8 mouse cellular contexts compared by ENCODE assay signal in genomic region chr6:83165607-83166242, GRCm38 (mm10). TPM values are rescaled to one million over a fixed set of nuclear protein-coding genes. Genes with fewer than 3 reads are reported as not detected.
A peak's percentile ranks its signal among the peaks of the same experiment; 100 is the strongest.
DNase-seq lines count a peak whose midpoint lies in the region; ATAC-seq and TF ChIP-seq lines count a peak whose summit lies in the region.

TSS of gene Dctn1 (plus strand) at chr6:83165920.

- peaks cover 21% of the 10 kb centered on the region for H3K27me3 ChIP-seq in heart, embryonic 11.5 days (ENCODE audit: control insufficient read depth, insufficient read depth, low read length)
- peaks cover 19% of the 10 kb centered on the region for H3K27me3 ChIP-seq in kidney, embryonic 16.5 days (ENCODE audit: insufficient read depth, low read length)
- H3K27me3 ChIP-seq in liver, adult 2 months (ENCODE audit: control insufficient read depth, insufficient read depth, low read length): no peaks in the 10 kb centered on the region
- peaks cover 12% of the 10 kb centered on the region for H3K27me3 ChIP-seq in myocyte (ENCODE audit: control insufficient read depth, insufficient read depth, insufficient read length)
- H3K27me3 ChIP-seq in splenic B cell, adult 2 months (ENCODE audit: control insufficient read depth, insufficient read depth, low read length, poor library complexity, severe bottlenecking): 0 out of 2 replicates have a peak, but pooled peaks cover 6% of the 10 kb centered on the region

- peak within 1 kb of the TSS; percentile 35 for H3ac ChIP-seq in myocyte (ENCODE audit: control insufficient read depth, insufficient read length)

- TF ChIP-seq CTCF in liver, adult 2 months (IDR thresholded peaks at IDR 0.05; ENCODE audit: low read depth, low read length): peak; percentile 76

- H3K36me3 ChIP-seq in heart, embryonic 11.5 days (ENCODE audit: control insufficient read depth, insufficient read depth, low read length): no peaks in the 10 kb centered on the region
- no peaks in the 10 kb centered on the region for H3K36me3 ChIP-seq in kidney, embryonic 16.5 days (ENCODE audit: insufficient read depth, low read length)
- no peaks in the 10 kb centered on the region for H3K36me3 ChIP-seq in liver, adult 2 months (ENCODE audit: control insufficient read depth, insufficient read depth, low read length)
- H3K36me3 ChIP-seq in myocyte (ENCODE audit: control insufficient read depth, insufficient read depth): no peaks in the 10 kb centered on the region
- H3K36me3 ChIP-seq in splenic B cell, adult 2 months (ENCODE audit: control insufficient read depth, insufficient read depth, low read length, poor library complexity, severe bottlenecking): no peaks in the 10 kb centered on the region

- ATAC-seq in erythroblast, adult 5-6 weeks (replicated peaks; ENCODE audit: low FRiP score, poor library complexity, severe bottlenecking): peak; percentile 92
- peak; percentile 81 for ATAC-seq in heart, embryonic 11.5 days (replicated peaks; ENCODE audit: insufficient number of reproducible peaks, low FRiP score, low TSS enrichment)
- peak; percentile 82 for ATAC-seq in kidney, embryonic 16.5 days (ENCODE audit: low FRiP score, low TSS enrichment)

- H3K79me2 ChIP-seq in liver, adult 2 months (ENCODE audit: control insufficient read depth, insufficient read depth, low read length): peaks cover 18% of the 10 kb centered on the region
- peaks cover 43% of the 10 kb centered on the region for H3K79me2 ChIP-seq in myocyte (ENCODE audit: control insufficient read depth, insufficient read depth)

- H3K4me2 ChIP-seq in heart, embryonic 11.5 days: peak within 1 kb of the TSS; percentile 71
- peak within 1 kb of the TSS; percentile 80 for H3K4me2 ChIP-seq in kidney, embryonic 16.5 days (replicated peaks; ENCODE audit: low read depth, low read length)
- H3K4me2 ChIP-seq in myocyte (ENCODE audit: low read depth): peak within 1 kb of the TSS; percentile 94

- peak within 1 kb of the TSS; percentile 91 for H3K9ac ChIP-seq in heart, embryonic 11.5 days (ENCODE audit: low read depth, low read length)
- peak within 1 kb of the TSS; percentile 93 for H3K9ac ChIP-seq in kidney, embryonic 16.5 days (replicated peaks; ENCODE audit: low read length)
- peak within 1 kb of the TSS; percentile 89 for H3K9ac ChIP-seq in liver, adult 2 months (ENCODE audit: low read depth, low read length)

- peak; percentile 94 to 95 for DNase-seq in B cell, adult 2 months
- DNase-seq in brain, adult 2 months (ENCODE audit: low read depth, low spot score): peak; percentile 98
- DNase-seq in liver, adult 2 months (ENCODE audit: extremely low read depth, low read depth, low spot score): peak; percentile 84
- peak; percentile 96 for DNase-seq in splenic B cell, adult 2 months (ENCODE audit: low read depth, low spot score)

- H3K27ac ChIP-seq in heart, embryonic 11.5 days (ENCODE audit: low read depth, low read length): peak within 1 kb of the TSS; percentile 86
- peak within 1 kb of the TSS; percentile 84 for H3K27ac ChIP-seq in kidney, embryonic 16.5 days (ENCODE audit: low read length)
- peak within 1 kb of the TSS; percentile 86 for H3K27ac ChIP-seq in liver, adult 2 months (replicated peaks; ENCODE audit: insufficient read depth, low read depth, low read length)

- H3K4me1 ChIP-seq in heart, embryonic 11.5 days (ENCODE audit: control insufficient read depth, insufficient read depth, low read length): peaks cover 20% of the 10 kb centered on the region
- H3K4me1 ChIP-seq in kidney, embryonic 16.5 days (ENCODE audit: insufficient read depth, low read length): peaks cover 37% of the 10 kb centered on the region
- H3K4me1 ChIP-seq in liver, adult 2 months (ENCODE audit: control insufficient read depth, insufficient read depth, low read length): peaks cover 5% of the 10 kb centered on the region; the same call in 1 of the 2 replicates

- H3K4me3 ChIP-seq in heart, embryonic 11.5 days (ENCODE audit: low read depth, low read length): peak within 1 kb of the TSS; percentile 90
- H3K4me3 ChIP-seq in kidney, embryonic 16.5 days (ENCODE audit: low read length): peak within 1 kb of the TSS; percentile 89
- H3K4me3 ChIP-seq in liver, adult 2 months (ENCODE audit: insufficient read depth, low read depth, low read length): peak within 1 kb of the TSS; percentile 84
- H3K4me3 ChIP-seq in myocyte: peak within 1 kb of the TSS; percentile 78

- WGBS in heart, embryonic 11.5 days (ENCODE audit: insufficient replicate concordance): under 1% methylated on average over 55 of the region's 58 CpGs
- under 1% methylated on average over 49 of the region's 58 CpGs for WGBS in kidney, embryonic 16.5 days
- WGBS in liver, adult 2 months: under 1% methylated on average over 58 of the region's 58 CpGs

- H3K9me3 ChIP-seq in heart, embryonic 11.5 days (replicated peaks; ENCODE audit: control insufficient read depth, low read length): no peaks in the 10 kb centered on the region
- H3K9me3 ChIP-seq in kidney, embryonic 16.5 days (ENCODE audit: low read length): no peaks in the 10 kb centered on the region

- peak; percentile 62; the same call in 1 of the 2 replicates for TF ChIP-seq POLR2A in liver, adult 2 months (IDR thresholded peaks at IDR 0.05; ENCODE audit: extremely low read depth, insufficient read depth, low read length)
- TF ChIP-seq POLR2A in myocyte (IDR thresholded peaks at IDR 0.05; ENCODE audit: insufficient read length, low read depth): peak; percentile 79

TF ChIP-seq in myocyte, 11 proteins besides CTCF, POLR2A, EP300 and RAD21:
- TF ChIP-seq POLR2AphosphoS2 (IDR thresholded peaks at IDR 0.05; ENCODE audit: insufficient read length, low read depth) (peak; percentile 64), SRF (IDR thresholded peaks at IDR 0.05; ENCODE audit: control insufficient read depth, insufficient read length, low read depth) (no peak), USF1 (IDR thresholded peaks at IDR 0.05; ENCODE audit: low read depth) (no peak), E2F4 (IDR thresholded peaks at IDR 0.05; ENCODE audit: insufficient read depth) (no peak), REST (IDR thresholded peaks at IDR 0.05; ENCODE audit: insufficient read depth, insufficient read length) (no peak), CEBPB (IDR thresholded peaks at IDR 0.05; ENCODE audit: insufficient read depth, poor library complexity, severe bottlenecking) (no peak), MAX (IDR thresholded peaks at IDR 0.05; ENCODE audit: low read depth) (peak; percentile 99), TCF12 (IDR thresholded peaks at IDR 0.05; ENCODE audit: insufficient read depth, poor library complexity, severe bottlenecking) (no peak), MYOG (IDR thresholded peaks at IDR 0.05; ENCODE audit: control insufficient read depth in 1 of 3, insufficient read depth in 1 of 3, insufficient read length in 2 of 3, low read depth in 2 of 3) (no peak), TCF3 (IDR thresholded peaks at IDR 0.05; ENCODE audit: insufficient read length, low read depth) (no peak), MYOD1 (IDR thresholded peaks at IDR 0.05; ENCODE audit: control insufficient read depth in 1 of 3, insufficient read length in 2 of 3, low read depth in 2 of 3) (peak in 1 of 3 experiments; percentile 8)

RNA-seq across cellular contexts. Expression of gene Dctn1, which starts in this region (rescaled TPM):
- total RNA-seq in erythroblast, adult 5-6 weeks (2015; ENCODE audit: low replicate concordance): 21.7 and 21.9 TPM in 2 replicates
- total RNA-seq in erythroblast, adult 5-6 weeks (2017; ENCODE audit: low replicate concordance): 18.0 and 25.9 TPM in 2 replicates
- polyA plus RNA-seq in heart, embryonic 11.5 days (2014; fragmentation: Nextera tagmentation; extraction: Ambion mirVana): 49.7 and 61.1 TPM in 2 replicates
- polyA plus RNA-seq in kidney, embryonic 16.5 days (2015; fragmentation: Nextera tagmentation; extraction: Ambion mirVana): 97.7 and 101 TPM in 2 replicates
- total RNA-seq in liver, adult 2 months (2014; rRNA removed): 13.5 and 17.1 TPM in 2 replicates
- 27.4 and 36.0 TPM in 2 replicates for polyA plus RNA-seq in liver, adult 2 months (2012; rRNA removed)
- polyA plus RNA-seq in myocyte (2012; fragmentation: generic; extraction: Trizol): 106 TPM

Comparison
In these comparisons a context has a peak if more than half of its experiments do, and no peak if none do; other contexts are left out.
1. Peak in every context shown above with its lines: DNase-seq, ATAC-seq, H3K4me3 ChIP-seq and H3K27ac ChIP-seq.